Mouse (Mus musculus) cortical plate, adult 2 months (tissue): ENCODE data around the gene Grb2.

ENCODE experiments used
- CTCF ChIP-seq: fragments of 200-500 bp; IDR thresholded peaks from 2 replicates; pipeline ENCODE4 v1.5.1; 2011; ENCODE audit warnings: mild to moderate bottlenecking, control low read depth, low read length; ENCODE audit not compliant: insufficient read depth; ENCODE audit errors: extremely low read depth
- POLR2A ChIP-seq: fragments of 200-500 bp; IDR thresholded peaks from 2 replicates; pipeline ENCODE4 v1.6.1; 2011; ENCODE audit warnings: mild to moderate bottlenecking, low read length, control low read depth; ENCODE audit not compliant: insufficient read depth; ENCODE audit errors: extremely low read depth

- TF ChIP-seq CTCF: peak; percentile 75
- TF ChIP-seq POLR2A: no peak
Observed at GRCm38 (mm10) chr11:115647459-115647858, 60.9 kb downstream of the Grb2 start.
